Mouse (Mus musculus) kidney, embryonic 15.5 days (tissue): Measurements from ENCODE around the gene Ccdc151. TPM values are rescaled to one million over a fixed set of nuclear protein-coding genes. Genes with fewer than 3 reads are reported as not detected.
A peak's percentile ranks its signal among the peaks of the same experiment; 100 is the strongest.

Experiments
- ATAC-seq: fragments of 200-750 bp; cut with Nextera tagmentation; replicated peaks from 2 replicates; pipeline ENCODE4 v1.8.0; 2017; ENCODE audit warnings: moderate TSS enrichment; ENCODE audit not compliant: low FRiP score
- H3K27ac ChIP-seq: fragments of 300-500 bp; sonication (generic); 2 replicates; pipeline ENCODE4 v1.5.1; 2015; ENCODE audit warnings: mild to moderate bottlenecking, inconsistent platforms
- H3K27me3 ChIP-seq: fragments of 300-500 bp; sonication (generic); 2 replicates; pipeline ENCODE4 v1.6.1; 2015; ENCODE audit warnings: inconsistent platforms
- H3K36me3 ChIP-seq: fragments of 300-500 bp; sonication (generic); 2 replicates; pipeline ENCODE4 v1.6.1; 2015; ENCODE audit warnings: inconsistent platforms
- H3K4me1 ChIP-seq: fragments of 300-500 bp; sonication (generic); 2 replicates; pipeline ENCODE4 v1.6.1; 2015; ENCODE audit warnings: inconsistent platforms
- H3K4me2 ChIP-seq: fragments of 300-500 bp; sonication (generic); 2 replicates; pipeline ENCODE4 v1.6.1; 2015; ENCODE audit warnings: moderate library complexity, mild to moderate bottlenecking, inconsistent platforms
- H3K4me3 ChIP-seq: fragments of 300-500 bp; sonication (generic); replicated peaks from 2 replicates; pipeline ENCODE4 v1.5.1; 2015; ENCODE audit warnings: mild to moderate bottlenecking, inconsistent platforms
- H3K9ac ChIP-seq: fragments of 300-500 bp; sonication (generic); 2 replicates; pipeline ENCODE4 v1.6.1; 2015; ENCODE audit warnings: mild to moderate bottlenecking, inconsistent platforms
- H3K9me3 ChIP-seq: fragments of 300-500 bp; sonication (generic); replicated peaks from 2 replicates; pipeline ENCODE4 v1.6.1; 2016; ENCODE audit warnings: inconsistent platforms
- WGBS: fragments of 180-500 bp; shearing (Covaris S2); methylation state at CpG from one replicate; pipeline ENCODE4 v1.1.7; 2015; ENCODE audit warnings: mixed read lengths; 5-methylcytosine and 5-hydroxymethylcytosine counted together
- polyA plus RNA-seq: library from polyadenylated mRNA; unstranded; fragments of >200 nt; fragmentation: Nextera tagmentation; extraction: Ambion mirVana; gene quantifications from 2 replicates; pipeline ENCODE4 v1.2.1, GENCODE M21; 2015

The Ccdc151 gene
- polyA plus RNA-seq, 1 experiment from 2014 or later, result 1.6 TPM

- H3K9me3 ChIP-seq, result no peaks in the 10 kb centered on the region
- H3K4me1 ChIP-seq, result no peaks in the 10 kb centered on the region
- H3K27ac ChIP-seq, result no peak overlapping the region
- 60% methylated on average over 7 of the region's 7 CpGs for WGBS
- no peak for ATAC-seq
- no peaks in the 10 kb centered on the region; the same call in 1 of the 2 replicates for H3K27me3 ChIP-seq
- no peak overlapping the region for H3K9ac ChIP-seq
- H3K4me2 ChIP-seq, result no peak overlapping the region
- no peaks in the 10 kb centered on the region for H3K36me3 ChIP-seq
- no peak overlapping the region for H3K4me3 ChIP-seq
Observed at GRCm38 (mm10) chr9:22028467-22028866, 26.0 kb upstream of the Ccdc151 start.

- H3K4me1 ChIP-seq, result no peaks in the 10 kb centered on the region
- no peak overlapping the region for H3K4me3 ChIP-seq
Observed at GRCm38 (mm10) chr9:22024592-22024991, 22.2 kb upstream of the Ccdc151 start.

DNA sequence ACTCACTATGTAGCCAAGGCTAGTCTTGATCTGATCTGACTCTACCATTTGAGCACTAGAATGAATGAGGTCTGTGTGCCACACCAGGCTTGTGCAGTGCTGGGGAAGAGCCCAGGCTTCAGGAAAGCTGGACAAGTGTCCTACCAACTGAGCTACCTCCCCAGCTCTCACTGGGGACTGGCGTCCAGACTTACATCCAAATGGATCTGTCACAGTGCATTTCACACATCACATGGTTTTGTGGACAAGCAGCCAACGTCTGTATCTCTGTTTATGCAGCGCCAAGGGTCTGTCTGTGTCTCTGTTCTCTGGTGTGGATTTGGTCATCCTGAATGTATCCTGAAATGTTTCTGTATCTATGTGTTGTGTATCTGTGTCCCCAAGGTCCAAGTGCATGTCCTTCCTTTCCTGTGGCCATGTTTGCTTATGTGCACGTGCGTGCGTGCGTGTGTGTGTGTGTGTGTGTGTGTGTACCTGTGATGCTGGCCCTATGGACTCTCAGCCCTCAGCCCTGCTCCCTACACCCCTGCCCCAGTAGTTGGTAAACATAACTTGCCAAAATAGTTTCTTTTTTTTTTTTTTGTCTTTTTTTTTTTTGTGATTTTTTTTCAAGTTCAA is 14.9 kb upstream of the Ccdc151 start:
- no peak for ATAC-seq
- Histone ChIP-seq H3K4me2 (no peak overlapping the region), H3K9me3 (no peaks in the 10 kb centered on the region), H3K9ac (no peak overlapping the region), H3K4me1 (peaks cover 3% of the 10 kb centered on the region; the same call in 1 of the 2 replicates), H3K27me3 (no peaks in the 10 kb centered on the region), H3K36me3 (peaks cover 31% of the 10 kb centered on the region), H3K27ac (no peak overlapping the region), H3K4me3 (no peak overlapping the region)
- WGBS, result 78% methylated on average over 7 of the region's 7 CpGs

More at GRCm38 (mm10) chr9:22024592-22024991, 22.2 kb upstream of the Ccdc151 start:
- Histone ChIP-seq H3K9ac (no peak overlapping the region), H3K36me3 (no peaks in the 10 kb centered on the region), H3K27ac (no peak overlapping the region), H3K27me3 (no peaks in the 10 kb centered on the region; the same call in 1 of the 2 replicates), H3K9me3 (no peaks in the 10 kb centered on the region), H3K4me2 (no peak overlapping the region)
- 33% methylated on average over 8 of the region's 8 CpGs for WGBS
- ATAC-seq, result no peak

DNA sequence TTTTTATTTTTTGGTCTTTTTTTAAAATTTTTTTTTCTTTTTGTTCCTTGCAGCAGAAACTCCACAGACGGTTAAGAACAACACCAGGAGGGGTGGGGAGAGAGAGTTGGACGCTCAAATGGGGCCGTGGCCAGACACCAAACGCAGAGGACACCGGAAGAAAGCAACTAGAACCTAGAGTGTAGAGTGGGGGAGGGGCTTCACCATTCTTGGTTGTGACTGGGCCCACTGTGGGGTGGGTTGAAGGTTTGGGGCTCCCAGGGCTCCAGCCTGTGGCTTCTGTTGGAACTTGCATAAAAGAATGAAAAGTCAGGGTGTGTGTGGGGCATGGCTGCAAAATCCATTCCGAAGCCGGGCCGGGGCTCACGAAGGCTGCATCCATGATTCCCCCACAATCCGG is 13.8 kb upstream of the Ccdc151 start:
- Histone ChIP-seq H3K4me2 (no peak overlapping the region), H3K4me1 (peaks cover 3% of the 10 kb centered on the region; the same call in 1 of the 2 replicates), H3K4me3 (no peak overlapping the region), H3K9ac (no peak overlapping the region), H3K9me3 (no peaks in the 10 kb centered on the region), H3K27ac (no peak overlapping the region), H3K27me3 (no peaks in the 10 kb centered on the region), H3K36me3 (peaks cover 41% of the 10 kb centered on the region)
- no peak for ATAC-seq
- 60% methylated on average over 10 of the region's 10 CpGs for WGBS

GRCm38 (mm10) chr9:22012731-22013130 is 10.3 kb upstream of the Ccdc151 start:
- 90% methylated on average over 13 of the region's 13 CpGs for WGBS
- Histone ChIP-seq H3K9ac (no peak overlapping the region), H3K27me3 (no peaks in the 10 kb centered on the region), H3K9me3 (no peaks in the 10 kb centered on the region), H3K4me3 (no peak overlapping the region), H3K36me3 (peaks cover 76% of the 10 kb centered on the region), H3K27ac (no peak overlapping the region), H3K4me1 (peaks cover 3% of the 10 kb centered on the region; the same call in 1 of the 2 replicates), H3K4me2 (no peak overlapping the region)
- no peak for ATAC-seq

DNA sequence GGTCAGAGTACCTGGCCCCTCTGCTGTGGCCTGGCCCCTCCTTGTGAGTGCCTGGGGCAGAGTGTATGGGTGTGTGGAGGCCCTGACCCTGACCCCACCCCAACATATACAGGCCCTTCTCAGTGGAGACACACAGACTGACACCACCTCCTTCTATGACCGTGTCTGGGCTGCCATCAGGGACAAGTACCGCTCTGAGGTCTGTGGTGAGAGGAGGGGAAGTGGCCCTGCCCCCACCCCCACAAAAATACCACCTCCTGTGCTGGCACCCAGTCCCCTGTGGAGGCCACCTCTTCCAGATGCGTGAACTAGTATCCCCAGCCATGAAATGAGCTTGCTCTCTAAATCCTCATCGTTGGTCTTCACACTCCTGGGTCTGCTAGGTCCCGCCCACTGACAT is 8.6 kb upstream of the Ccdc151 start:
- Histone ChIP-seq H3K4me3 (no peak overlapping the region), H3K4me1 (peaks cover 7% of the 10 kb centered on the region; the same call in 1 of the 2 replicates), H3K27ac (no peak overlapping the region), H3K4me2 (no peak overlapping the region), H3K27me3 (no peaks in the 10 kb centered on the region), H3K9me3 (no peaks in the 10 kb centered on the region), H3K36me3 (peaks cover 93% of the 10 kb centered on the region), H3K9ac (no peak overlapping the region)
- WGBS, result 95% methylated on average over 5 of the region's 5 CpGs
- ATAC-seq, result no peak

- peaks cover 56% of the 10 kb centered on the region for H3K36me3 ChIP-seq
- H3K4me3 ChIP-seq, result 0 out of 2 replicates have a peak overlapping the region, but pooled peaks have one; percentile 81
- peaks cover 37% of the 10 kb centered on the region for H3K4me1 ChIP-seq
- no peak overlapping the region for H3K9ac ChIP-seq
- peak overlapping the region; percentile 87; the same call in 1 of the 2 replicates for H3K4me2 ChIP-seq
- H3K9me3 ChIP-seq, result no peaks in the 10 kb centered on the region
- ATAC-seq, result no peak
- 88% methylated on average over 12 of the region's 12 CpGs for WGBS
- no peaks in the 10 kb centered on the region for H3K27me3 ChIP-seq
- H3K27ac ChIP-seq, result no peak overlapping the region
Observed at GRCm38 (mm10) chr9:22004546-22004945, 2.1 kb upstream of the Ccdc151 start.

DNA sequence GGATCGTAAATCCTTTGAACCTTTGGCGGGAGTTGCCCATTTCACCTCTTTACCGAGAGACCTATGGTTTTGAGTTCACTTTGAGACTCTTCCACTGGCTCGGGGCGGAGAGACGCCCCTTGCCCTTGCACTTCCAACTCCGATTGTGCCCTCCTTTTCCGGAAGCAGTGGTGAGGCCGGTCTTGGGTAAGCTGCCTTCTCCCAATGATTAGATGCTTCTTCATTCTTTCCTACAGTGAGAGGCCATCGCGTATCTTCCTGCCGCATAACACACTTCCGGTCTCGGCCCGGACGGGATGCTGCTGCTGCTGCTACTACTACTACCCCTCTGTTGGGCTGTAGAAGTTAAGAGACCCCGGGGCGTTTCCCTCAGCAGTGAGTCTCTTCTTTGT is 725 bp upstream of the Ccdc151 start:
- under 1% methylated on average over 18 of the region's 18 CpGs for WGBS
- peak; percentile 17 for ATAC-seq
- Histone ChIP-seq H3K4me2 (peak overlapping the region; percentile 87), H3K9me3 (no peaks in the 10 kb centered on the region), H3K27ac (peak overlapping the region; percentile 78), H3K36me3 (peaks cover 42% of the 10 kb centered on the region), H3K4me1 (peaks cover 37% of the 10 kb centered on the region), H3K4me3 (peak overlapping the region; percentile 81), H3K9ac (peak overlapping the region; percentile 60), H3K27me3 (no peaks in the 10 kb centered on the region)

GRCm38 (mm10) chr9:22001633-22002032 is 801 bp downstream of the Ccdc151 start:
- H3K36me3 ChIP-seq, result peaks cover 27% of the 10 kb centered on the region
- ATAC-seq, result no peak
- WGBS, result 84% methylated on average over 4 of the region's 4 CpGs
- peaks cover 37% of the 10 kb centered on the region for H3K4me1 ChIP-seq
- peak overlapping the region; percentile 61; the same call in 1 of the 2 replicates for H3K4me2 ChIP-seq
- H3K27me3 ChIP-seq, result no peaks in the 10 kb centered on the region
- H3K9ac ChIP-seq, result no peak overlapping the region
- no peaks in the 10 kb centered on the region for H3K9me3 ChIP-seq
- H3K4me3 ChIP-seq, result no peak overlapping the region
- H3K27ac ChIP-seq, result no peak overlapping the region

GRCm38 (mm10) chr9:22000296-22000695 is 2.1 kb downstream of the Ccdc151 start:
- H3K4me1 ChIP-seq, result peaks cover 26% of the 10 kb centered on the region
- no peak overlapping the region for H3K4me2 ChIP-seq
- H3K27me3 ChIP-seq, result no peaks in the 10 kb centered on the region
- no peak overlapping the region for H3K27ac ChIP-seq
- no peak overlapping the region for H3K4me3 ChIP-seq
- no peak overlapping the region for H3K9ac ChIP-seq
- ATAC-seq, result no peak
- H3K9me3 ChIP-seq, result no peaks in the 10 kb centered on the region
- 90% methylated on average over 6 of the region's 6 CpGs for WGBS
- peaks cover 13% of the 10 kb centered on the region for H3K36me3 ChIP-seq

DNA sequence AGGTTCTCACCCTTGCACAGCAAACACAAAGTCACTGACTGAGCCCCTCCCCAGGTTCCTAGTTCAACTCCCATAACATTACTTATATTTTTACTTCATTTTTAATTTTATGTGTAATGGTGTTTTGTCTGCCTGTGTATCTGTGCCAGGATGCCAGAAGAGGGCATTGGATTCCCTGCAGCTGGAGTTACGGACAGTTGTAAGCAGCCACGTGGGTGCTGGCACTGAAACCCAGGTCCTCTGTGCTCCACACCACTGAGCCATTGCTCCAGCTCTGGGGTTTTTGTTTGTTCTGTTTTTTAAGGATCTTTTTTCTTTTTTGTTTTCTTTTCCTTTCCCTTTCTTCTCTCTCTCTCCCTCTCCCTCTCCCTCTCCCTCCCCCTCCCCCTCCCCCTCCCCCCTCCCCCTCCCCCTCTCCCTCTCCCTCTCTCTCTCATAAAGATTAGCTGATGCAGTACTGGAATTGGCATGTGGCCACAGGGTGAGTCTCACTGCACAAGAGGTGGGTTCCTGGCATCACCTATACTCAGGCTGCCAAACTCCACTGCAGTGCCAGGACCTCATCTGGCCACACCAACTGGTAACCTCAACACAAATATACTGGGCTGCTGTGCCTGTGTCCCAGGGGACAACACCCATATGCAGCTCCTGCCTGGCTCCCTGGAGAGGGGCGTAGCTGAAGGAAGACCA is 6.1 kb downstream of the Ccdc151 start:
- no peaks in the 10 kb centered on the region for H3K4me1 ChIP-seq
- no peaks in the 10 kb centered on the region for H3K36me3 ChIP-seq
- H3K9ac ChIP-seq, result no peak overlapping the region
- H3K4me3 ChIP-seq, result no peak overlapping the region
- H3K4me2 ChIP-seq, result no peak overlapping the region
- 85% methylated on average over 3 of the region's 3 CpGs for WGBS
- ATAC-seq, result no peak
- no peaks in the 10 kb centered on the region for H3K9me3 ChIP-seq
- no peak overlapping the region for H3K27ac ChIP-seq
- H3K27me3 ChIP-seq, result peaks cover 15% of the 10 kb centered on the region

- no peak overlapping the region for H3K4me2 ChIP-seq
- H3K36me3 ChIP-seq, result no peaks in the 10 kb centered on the region
- no peak for ATAC-seq
- H3K4me3 ChIP-seq, result no peak overlapping the region
- 70% methylated on average over 4 of the region's 4 CpGs for WGBS
- H3K9me3 ChIP-seq, result no peaks in the 10 kb centered on the region
- no peak overlapping the region for H3K9ac ChIP-seq
- H3K4me1 ChIP-seq, result peaks cover 32% of the 10 kb centered on the region
- no peak overlapping the region for H3K27ac ChIP-seq
- peaks cover 56% of the 10 kb centered on the region for H3K27me3 ChIP-seq
Observed at GRCm38 (mm10) chr9:21992227-21992626, 10.2 kb downstream of the Ccdc151 start.
